Mouse (Mus musculus): Measurements from ENCODE around the gene Gm42715.
"Not testable (repeated sequence)": the region's sequence is repeated elsewhere in the genome, so short reads cannot be mapped to it uniquely, and the experiment has no call there.

Gm42715 gene

GRCm38 (mm10) chr7:127519284-127519683 is at the start of gene Gm42715:
Gene Gm42715 (plus strand): TSS chr7:127519584.
- DNase-seq (ENCODE audit: low read depth, low spot score), result no peak

DNA sequence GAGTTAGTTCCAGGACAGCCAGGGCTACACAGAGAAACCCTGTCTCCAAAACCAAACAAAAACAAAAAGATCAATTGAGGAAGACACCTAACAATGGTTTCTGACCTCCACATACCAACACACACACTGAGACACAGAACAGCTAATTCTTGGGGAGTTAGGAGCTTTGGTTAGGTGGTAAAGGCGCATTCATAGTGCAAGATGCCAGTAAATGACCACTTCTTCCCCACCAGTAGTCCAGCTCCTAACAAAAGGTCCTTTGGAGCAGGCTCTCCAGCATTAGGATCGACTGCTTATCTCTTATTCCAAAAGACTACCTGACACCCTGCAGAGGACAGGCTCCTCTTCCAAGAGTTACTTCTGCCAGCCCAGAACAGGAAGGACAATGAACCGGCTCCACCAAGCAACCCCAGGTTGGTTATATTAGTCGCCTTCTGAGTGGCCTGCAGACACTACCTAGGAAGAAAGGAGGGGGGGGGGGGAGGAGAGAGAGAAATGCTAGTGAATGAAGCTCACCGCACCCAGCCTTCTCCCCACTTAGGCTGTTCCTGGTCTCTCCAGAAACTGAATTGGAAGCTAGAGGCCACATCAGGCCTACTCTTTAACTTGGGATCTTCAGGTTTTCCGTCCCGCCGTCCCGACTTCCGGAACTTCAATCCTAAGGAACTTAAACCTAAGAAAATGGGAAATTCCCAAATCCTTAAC is 49.2 kb upstream of the Gm42715 start:
- no peak for DNase-seq (ENCODE audit: low read depth, low spot score)

- DNase-seq (ENCODE audit: low read depth, low spot score), result peak; percentile 99
These were observed 48.4 kb upstream of the Gm42715 start for GRCm38 (mm10) chr7:127470743-127471645.

DNA sequence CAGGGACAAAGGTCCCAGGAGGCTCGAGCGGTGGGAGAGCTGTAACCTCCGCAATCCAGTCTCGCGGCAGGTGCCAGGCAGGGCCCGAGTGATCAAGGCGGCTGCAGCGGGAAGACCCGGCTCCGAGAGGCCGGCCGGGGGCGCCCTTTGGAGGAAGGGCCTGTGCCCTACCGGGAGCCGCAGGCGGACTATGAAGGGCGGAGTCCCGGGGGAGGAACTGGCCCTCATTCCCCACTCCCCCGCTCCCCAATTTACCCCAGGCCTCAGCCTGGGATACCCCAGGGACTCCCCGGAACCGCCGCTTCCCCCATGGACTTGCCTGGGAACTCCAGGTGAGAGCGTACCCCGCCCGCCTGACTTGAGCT is 47.8 kb upstream of the Gm42715 start:
- DNase-seq (ENCODE audit: low read depth, low spot score), result no peak

DNA sequence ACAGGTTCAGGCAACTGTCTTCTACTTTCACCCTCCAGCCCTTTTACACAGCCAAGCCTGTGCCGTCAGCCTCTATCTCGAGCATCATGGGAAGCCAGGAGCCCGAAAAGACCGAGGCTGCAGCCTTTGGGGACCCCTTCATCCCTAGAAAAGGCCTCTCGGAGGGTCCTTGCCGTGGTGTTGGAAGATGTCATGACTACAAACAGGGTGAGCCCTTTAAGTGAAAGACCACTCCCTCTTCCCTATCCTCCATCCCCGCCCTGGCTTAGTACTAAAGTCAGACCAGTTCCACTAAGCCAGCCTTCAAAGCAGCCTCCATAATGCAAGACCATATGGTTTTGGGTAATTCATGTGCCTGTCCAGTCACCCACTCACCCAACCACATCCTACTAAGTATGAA is 47.3 kb upstream of the Gm42715 start:
- no peak for DNase-seq (ENCODE audit: low read depth, low spot score)

DNA sequence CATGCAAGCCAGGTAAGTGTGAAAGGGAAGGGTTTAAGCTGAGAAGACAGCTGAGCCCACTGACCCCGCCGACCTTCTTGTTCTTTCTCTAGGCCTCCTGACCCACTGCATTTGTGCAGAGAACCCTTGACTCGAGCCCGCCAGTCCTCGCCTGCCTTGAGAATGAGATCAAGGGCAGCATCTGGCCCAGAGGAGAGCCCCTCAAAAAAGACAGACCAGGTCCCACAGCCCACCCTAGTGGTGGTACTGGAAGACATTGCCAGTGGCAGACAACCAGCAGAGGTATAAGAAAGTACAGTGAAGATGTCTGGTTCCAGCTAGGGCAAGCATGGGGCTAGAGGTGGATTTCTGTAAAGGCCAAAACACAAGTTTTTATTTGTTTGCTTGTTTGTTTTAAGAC is 45.7 kb upstream of the Gm42715 start:
- DNase-seq (ENCODE audit: low read depth, low spot score), result no peak

DNA sequence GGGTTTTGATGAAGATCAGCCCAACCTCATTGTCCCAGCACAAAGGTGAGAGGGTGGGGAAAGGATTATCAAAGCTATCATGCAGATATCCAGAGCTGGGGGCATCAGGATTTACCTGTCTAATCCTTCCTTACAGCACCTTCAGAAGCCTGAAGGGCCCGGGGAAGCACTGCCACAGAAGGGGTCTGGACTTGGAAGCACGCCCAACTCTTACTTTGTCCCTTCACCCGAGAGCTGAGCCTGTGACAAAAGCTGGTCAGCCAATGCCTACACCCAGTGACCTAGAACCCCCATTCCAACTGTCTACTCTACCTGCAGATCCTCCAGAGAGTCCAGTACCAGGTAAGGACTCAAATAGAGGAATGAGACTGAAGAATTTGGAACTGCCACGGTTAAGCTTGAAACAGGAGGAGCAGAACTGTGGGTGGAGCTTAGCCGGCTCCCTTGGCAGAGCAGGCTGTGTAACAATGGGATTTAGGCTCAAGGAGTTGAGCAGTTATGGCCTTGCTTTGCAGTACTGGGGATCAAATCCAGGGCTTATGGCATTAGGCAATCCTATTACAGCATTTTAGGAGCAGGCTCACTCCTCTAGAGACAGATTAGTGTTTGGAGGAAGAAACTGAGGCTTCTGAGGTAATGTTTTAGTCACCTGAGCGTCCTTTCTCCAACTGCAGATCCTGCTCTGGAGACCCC is 44.9 kb upstream of the Gm42715 start:
- no peak for DNase-seq (ENCODE audit: low read depth, low spot score)

DNA sequence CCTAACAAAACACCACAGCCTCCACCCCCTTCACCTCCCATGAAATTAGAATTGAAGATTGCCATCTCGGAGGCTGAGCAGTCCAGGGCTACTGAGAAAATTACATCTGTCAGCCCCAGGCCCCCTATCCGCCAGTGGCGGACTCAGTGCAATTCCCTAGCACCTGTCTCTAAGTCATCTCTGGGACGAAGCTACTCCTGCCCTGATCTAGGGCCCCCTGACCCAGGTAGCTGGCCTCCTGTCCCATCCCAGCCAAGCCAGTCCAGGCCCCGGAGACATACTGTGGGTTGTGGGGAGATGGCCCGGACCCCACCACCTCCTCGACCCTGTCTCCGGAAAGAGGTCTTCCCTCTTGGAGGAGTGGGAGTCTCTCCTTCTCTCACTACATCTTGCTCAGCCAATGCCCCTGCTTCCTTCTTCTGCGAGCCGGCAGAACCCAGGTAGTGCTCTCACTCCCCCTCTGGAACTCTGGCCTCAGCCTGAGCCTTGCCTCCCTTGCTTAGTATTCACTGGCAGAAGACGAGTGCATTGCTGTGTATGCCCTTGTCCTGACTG is 44.1 kb upstream of the Gm42715 start:
- DNase-seq (ENCODE audit: low read depth, low spot score), result no peak

DNA sequence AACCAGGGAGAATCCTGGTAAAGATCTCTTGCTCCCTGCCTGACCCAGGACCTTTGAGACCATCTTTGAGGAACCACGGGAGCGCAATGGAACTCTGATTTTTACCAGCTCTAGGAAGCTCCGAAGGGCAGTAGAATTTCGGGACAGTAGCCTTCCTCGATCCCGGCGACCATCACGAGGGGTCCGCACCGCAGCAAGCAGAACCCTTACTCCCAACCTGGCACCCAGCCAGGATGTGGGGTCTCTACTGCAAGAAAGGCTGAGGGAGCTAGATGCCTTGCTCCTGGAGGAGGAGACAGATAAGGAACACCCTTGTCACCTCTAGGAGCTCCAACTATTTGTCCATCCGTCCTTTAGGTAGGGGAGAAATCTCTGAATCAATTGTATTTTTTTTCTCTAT is 43.0 kb upstream of the Gm42715 start:
- no peak for DNase-seq (ENCODE audit: low read depth, low spot score)

GRCm38 (mm10) chr7:127476855-127477254 is 42.5 kb upstream of the Gm42715 start:
- no peak for DNase-seq (ENCODE audit: low read depth, low spot score)

DNA sequence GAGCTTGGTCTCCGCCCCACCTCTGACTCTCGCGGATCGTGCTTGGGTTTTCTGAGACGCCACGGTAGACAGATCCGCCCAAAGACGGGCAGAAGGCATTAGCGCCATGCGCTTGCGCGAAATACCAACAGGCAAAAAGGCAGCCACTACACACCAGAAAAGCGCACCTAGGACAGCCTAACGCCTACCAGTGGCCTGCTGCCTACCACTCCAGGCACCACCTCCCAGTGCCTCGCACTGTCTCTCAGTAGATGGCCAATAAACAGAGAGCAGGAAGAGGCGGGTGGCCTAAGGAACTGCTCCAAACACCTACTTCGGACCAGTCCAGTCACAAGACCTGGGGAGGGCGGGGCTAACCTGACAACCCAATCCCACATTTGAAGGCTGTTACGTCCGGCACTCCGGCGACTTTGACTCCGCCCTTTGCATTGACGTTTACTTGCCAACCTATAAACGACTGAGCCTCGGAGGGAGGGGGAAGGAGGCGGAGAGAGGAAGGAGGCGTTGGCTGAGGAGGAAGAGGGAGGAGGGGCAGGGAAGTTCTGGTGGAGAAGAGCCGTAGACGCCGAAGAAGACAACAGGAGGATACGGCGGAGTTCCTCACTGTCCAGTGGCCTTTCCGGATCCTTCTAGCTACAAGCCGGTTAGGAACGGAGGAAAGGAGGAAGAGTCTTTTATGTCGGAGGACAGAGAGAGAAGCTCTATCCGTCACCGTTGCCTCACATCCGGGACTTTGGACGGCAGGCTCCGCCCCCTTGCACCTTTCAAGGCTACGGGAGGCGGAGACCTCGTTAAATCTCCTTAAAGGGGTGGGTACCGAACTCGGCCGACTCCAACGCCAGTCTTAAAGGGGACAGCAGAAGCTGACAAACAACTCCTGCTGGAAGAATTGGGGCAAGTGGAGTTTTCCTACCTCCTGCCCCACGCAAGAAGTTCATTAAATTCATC is 41.4 kb upstream of the Gm42715 start:
- peak; percentile 100 for DNase-seq (ENCODE audit: low read depth, low spot score)

GRCm38 (mm10) chr7:127478635-127479317 is 40.6 kb upstream of the Gm42715 start, which contains the start of gene Fbrs:
Gene Fbrs (plus strand): TSS chr7:127479199.
- DNase-seq (ENCODE audit: low read depth, low spot score), result peak; percentile 98

- DNase-seq (ENCODE audit: low read depth, low spot score), result no peak
These were observed 39.8 kb upstream of the Gm42715 start for GRCm38 (mm10) chr7:127479318-127480225.

- no peak for DNase-seq (ENCODE audit: low read depth, low spot score)
These were observed 39.1 kb upstream of the Gm42715 start for GRCm38 (mm10) chr7:127480321-127480720.

- no peak for DNase-seq (ENCODE audit: low read depth, low spot score)
These were observed 34.0 kb upstream of the Gm42715 start for GRCm38 (mm10) chr7:127485416-127485815.

DNA sequence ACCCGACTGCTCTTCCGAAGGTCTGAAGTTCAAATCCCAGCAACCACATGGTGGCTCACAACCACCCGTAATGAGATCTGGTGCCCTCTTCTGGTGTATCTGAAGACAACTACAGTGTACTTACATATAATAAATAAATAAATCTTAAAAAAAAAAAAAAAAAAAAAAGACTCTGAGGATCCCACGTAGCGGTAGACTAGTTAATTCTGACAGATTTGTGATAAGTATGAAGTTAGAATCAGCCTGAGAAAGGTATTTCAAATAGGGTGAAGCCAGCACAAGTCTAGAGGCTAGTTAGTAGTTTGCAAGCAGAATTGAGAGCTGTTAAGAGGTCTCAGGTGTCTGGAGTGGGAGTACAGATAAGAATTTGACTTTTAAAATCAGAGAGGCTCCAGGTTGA is 31.0 kb upstream of the Gm42715 start:
- not testable (repeated sequence) for DNase-seq (ENCODE audit: low read depth, low spot score)

GRCm38 (mm10) chr7:127489982-127490381 is 29.4 kb upstream of the Gm42715 start:
- DNase-seq (ENCODE audit: low read depth, low spot score), result no peak

DNA sequence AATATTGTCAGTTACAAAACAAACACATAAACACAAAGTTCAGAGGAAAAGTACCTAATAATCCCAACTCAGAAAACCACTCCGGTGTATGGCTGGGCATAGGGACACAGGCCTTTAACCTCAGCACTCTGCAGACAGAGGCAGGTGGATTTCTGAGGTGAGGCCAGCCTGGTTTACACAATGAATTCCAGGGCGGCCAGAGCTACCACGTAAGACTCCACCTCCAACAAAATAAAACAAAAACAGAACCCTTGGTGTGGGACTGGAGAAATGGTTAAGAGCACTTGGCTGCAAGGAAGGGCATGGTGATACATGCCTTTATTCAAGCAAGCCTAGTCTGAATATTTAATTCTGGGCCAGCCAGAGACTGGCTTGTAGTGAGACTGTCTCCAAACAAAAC is 27.5 kb upstream of the Gm42715 start:
- no peak for DNase-seq (ENCODE audit: low read depth, low spot score)

GRCm38 (mm10) chr7:127494648-127495047 is 24.7 kb upstream of the Gm42715 start:
- no peak for DNase-seq (ENCODE audit: low read depth, low spot score)
